14 mouse cellular contexts compared by ENCODE assay signal in genomic region chr15:98780075-98780474, GRCm38 (mm10). TPM values are rescaled to one million over a fixed set of nuclear protein-coding genes. Genes with fewer than 3 reads are reported as not detected.
DNase-seq lines count a peak whose midpoint lies in the region; TF ChIP-seq lines count a peak whose summit lies in the region.
"Had no signal": no experiment of that assay in that cellular context is flagged by ENCODE, and none has a peak within 500 bp of the region (broad histone marks: within the 10 kb centered on the region; RNA-seq: fewer than 3 reads in every experiment).

No protein-coding gene starts in this region.

- H3K36me3 ChIP-seq in myocyte (ENCODE audit: control insufficient read depth, insufficient read depth), result no peaks in the 10 kb centered on the region
- H3K36me3 ChIP-seq: hindbrain, embryonic 12.5 days; midbrain, embryonic 15.5 days had no signal

- H3K4me3 ChIP-seq in myocyte, result peak overlapping the region; percentile 2
- H3K4me3 ChIP-seq: hindbrain, embryonic 12.5 days; midbrain, embryonic 15.5 days had no signal

- no peaks in the 10 kb centered on the region for H3K79me2 ChIP-seq in myocyte (ENCODE audit: control insufficient read depth, insufficient read depth)

- no peak overlapping the region for H3ac ChIP-seq in myocyte (ENCODE audit: control insufficient read depth, insufficient read length)

- no peaks in the 10 kb centered on the region for H3K27me3 ChIP-seq in myocyte (ENCODE audit: control insufficient read depth, insufficient read depth, insufficient read length)

- peak overlapping the region; percentile 93 for H3K4me2 ChIP-seq in myocyte (ENCODE audit: low read depth)
- H3K4me2 ChIP-seq: hindbrain, embryonic 12.5 days; midbrain, embryonic 15.5 days had no signal

- TF ChIP-seq POLR2A in myocyte (IDR thresholded peaks at IDR 0.05; ENCODE audit: insufficient read length, low read depth), result peak; percentile 71

- intact Hi-C loops in left cerebral cortex, postnatal 4 days (cut with DNase I), result no loop called here

- peak; percentile 50 for DNase-seq in adrenal gland, postnatal 14 days
- DNase-seq in adrenal gland, postnatal 4 days (ENCODE audit: low spot score in 2 of 2), result no peak
- DNase-seq in lung, postnatal 36 days, result peak; percentile 30
- DNase-seq in lung, postnatal 25 days (ENCODE audit: low spot score), result no peak
- peak; percentile 64 for DNase-seq in fibroblast of lung, adult 2 months (ENCODE audit: low read depth)
- no peak for DNase-seq in left cerebral cortex, postnatal 4 days
- DNase-seq in right cerebral cortex, postnatal 4 days, result no peak
- DNase-seq: kidney, adult 8-10 months; liver had no signal

TF ChIP-seq in myocyte, 11 proteins besides CTCF, POLR2A, EP300 and RAD21:
- TF ChIP-seq MYOG (IDR thresholded peaks at IDR 0.05; ENCODE audit: control insufficient read depth in 1 of 3, insufficient read depth in 1 of 3, insufficient read length in 2 of 3, low read depth in 2 of 3) (peak in 2 of 3 experiments; percentile 37 to 81), USF1 (IDR thresholded peaks at IDR 0.05; ENCODE audit: low read depth) (no peak), MAX (IDR thresholded peaks at IDR 0.05; ENCODE audit: low read depth) (no peak), TCF12 (IDR thresholded peaks at IDR 0.05; ENCODE audit: insufficient read depth, poor library complexity, severe bottlenecking) (no peak), TCF3 (IDR thresholded peaks at IDR 0.05; ENCODE audit: insufficient read length, low read depth) (no peak), MYOD1 (IDR thresholded peaks at IDR 0.05; ENCODE audit: control insufficient read depth in 1 of 3, insufficient read length in 2 of 3, low read depth in 2 of 3) (peak in 1 of 3 experiments; percentile 66), CEBPB (IDR thresholded peaks at IDR 0.05; ENCODE audit: insufficient read depth, poor library complexity, severe bottlenecking) (peak; percentile 82; the same call in 1 of the 2 replicates)

RNA-seq across cellular contexts. Expression of gene Wnt10b, which starts 2.1 kb away (rescaled TPM):
- 0.48 and 0.79 TPM in 2 replicates for total RNA-seq in adrenal gland, postnatal 14 days (2021)
- total RNA-seq in adrenal gland, postnatal 4 days (2021), result 1 to 10 TPM in 1 of 2 experiments, under 1 TPM in 1; 0.68 to 1.2 TPM
- 3.3 TPM for polyA plus RNA-seq in myocyte (2012; fragmentation: generic; extraction: Trizol)
- under 1 TPM; 0.36 to 0.40 TPM for total RNA-seq in left cerebral cortex, postnatal 4 days (2021)
- polyA plus RNA-seq: midbrain, embryonic 15.5 days had no signal

RNA-seq across cellular contexts. Expression of gene Wnt1, which starts 9.6 kb away (rescaled TPM):
- not detected in 2 replicates for total RNA-seq in adrenal gland, postnatal 14 days (2021)
- not detected for total RNA-seq in adrenal gland, postnatal 4 days (2021)
- 0.06 TPM for polyA plus RNA-seq in myocyte (2012; fragmentation: generic; extraction: Trizol)
- total RNA-seq in left cerebral cortex, postnatal 4 days (2021), result not detected
- total RNA-seq: layer of hippocampus, postnatal 14 days had no signal
- polyA plus RNA-seq: small intestine, adult 2 months had no signal

RNA-seq across cellular contexts. Expression of gene Arf3, which starts 17.1 kb away (rescaled TPM):
- 98.5 and 104 TPM in 2 replicates for total RNA-seq in adrenal gland, postnatal 14 days (2021)
- 100 to 1,000 TPM; 124 to 135 TPM for total RNA-seq in adrenal gland, postnatal 4 days (2021)
- polyA plus RNA-seq in myocyte (2012; fragmentation: generic; extraction: Trizol), result 72.0 TPM
- total RNA-seq in left cerebral cortex, postnatal 4 days (2021), result 100 to 1,000 TPM; 318 to 348 TPM

RNA-seq across cellular contexts. Expression of gene Ddn, which starts 29.2 kb away (rescaled TPM):
- total RNA-seq in adrenal gland, postnatal 14 days (2021), result 0.11 TPM in 1 of 2 replicates, not detected in the other
- 1 to 10 TPM in 1 of 2 experiments, under 1 TPM in 1; 0.76 to 4.2 TPM for total RNA-seq in adrenal gland, postnatal 4 days (2021)
- 0.11 TPM for polyA plus RNA-seq in myocyte (2012; fragmentation: generic; extraction: Trizol)
- total RNA-seq in left cerebral cortex, postnatal 4 days (2021), result 100 to 1,000 TPM; 113 to 118 TPM
- polyA plus RNA-seq: small intestine, adult 2 months had no signal

RNA-seq across cellular contexts. Expression of gene Prkag1, which starts 51.2 kb away (rescaled TPM):
- 59.1 and 62.5 TPM in 2 replicates for total RNA-seq in adrenal gland, postnatal 14 days (2021)
- 10 to 100 TPM; 66.4 to 68.2 TPM for total RNA-seq in adrenal gland, postnatal 4 days (2021)
- polyA plus RNA-seq in myocyte (2012; fragmentation: generic; extraction: Trizol), result 99.7 TPM
- total RNA-seq in left cerebral cortex, postnatal 4 days (2021), result 10 to 100 TPM; 35.0 to 38.1 TPM

Comparison
In these comparisons a context has a peak if more than half of its experiments do, and no peak if none do; other contexts are left out.
1. DNase-seq: peak in adrenal gland, postnatal 14 days (single experiment), lung, postnatal 36 days (single experiment) and fibroblast of lung, adult 2 months (single experiment); none in adrenal gland, postnatal 4 days (0 of 2), lung, postnatal 25 days (single experiment), left cerebral cortex, postnatal 4 days (single experiment) and right cerebral cortex, postnatal 4 days (single experiment).